Mouse (Mus musculus): ENCODE data around the gene Emp3. TPM values are rescaled to one million over a fixed set of nuclear protein-coding genes. Genes with fewer than 3 reads are reported as not detected.

Gene Emp3
- polyA plus RNA-seq, 1 experiment = 121 TPM

GRCm38 (mm10) chr7:45928626-45929295 lies 7.6 kb upstream of the Emp3 start:
- no peak overlapping the region for H3K4me3 ChIP-seq (replicated peaks; ENCODE audit: control insufficient read depth, low read depth, low read length)
- H3K4me1 ChIP-seq (ENCODE audit: control insufficient read depth, insufficient read depth, low read length) = peaks cover 2% of the 10 kb centered on the region; the same call in 1 of the 2 replicates
- H3K27ac ChIP-seq (ENCODE audit: control insufficient read depth, insufficient read depth, low read depth, low read length, poor library complexity) = no peak overlapping the region
- TF ChIP-seq POLR2A (IDR thresholded peaks at IDR 0.05; ENCODE audit: borderline replicate concordance, control insufficient read depth, low read depth, low read length) (no peak), CTCF (IDR thresholded peaks at IDR 0.05; ENCODE audit: control insufficient read depth, insufficient read depth, low read length) (no peak)
- 84% methylated on average over 22 of the region's 23 CpGs for WGBS

- 8% methylated on average over 14 of the region's 14 CpGs for WGBS
- H3K4me1 ChIP-seq (ENCODE audit: control insufficient read depth, insufficient read depth, low read length) = peaks cover 11% of the 10 kb centered on the region
Observed at GRCm38 (mm10) chr7:45924429-45924816, 3.2 kb upstream of the Emp3 start.

GRCm38 (mm10) chr7:45923762-45924428 lies 2.7 kb upstream of the Emp3 start, which contains the start of gene Ccdc114:
TSS of gene Ccdc114 (plus strand) at chr7:45924072.
- TF ChIP-seq CTCF (IDR thresholded peaks at IDR 0.05; ENCODE audit: control insufficient read depth, insufficient read depth, low read length) = no peak
- TF ChIP-seq POLR2A (IDR thresholded peaks at IDR 0.05; ENCODE audit: borderline replicate concordance, control insufficient read depth, low read depth, low read length) = peak; percentile 79
- WGBS = 2% methylated on average over 24 of the region's 24 CpGs
- H3K4me1 ChIP-seq (ENCODE audit: control insufficient read depth, insufficient read depth, low read length) = peaks cover 14% of the 10 kb centered on the region

More at GRCm38 (mm10) chr7:45924429-45924816, 3.2 kb upstream of the Emp3 start:
- no peak for TF ChIP-seq POLR2A (IDR thresholded peaks at IDR 0.05; ENCODE audit: borderline replicate concordance, control insufficient read depth, low read depth, low read length)
- TF ChIP-seq CTCF (IDR thresholded peaks at IDR 0.05; ENCODE audit: control insufficient read depth, insufficient read depth, low read length) = peak; percentile 48; the same call in 1 of the 2 replicates
- Histone ChIP-seq H3K27ac (ENCODE audit: control insufficient read depth, insufficient read depth, low read depth, low read length, poor library complexity) (peak overlapping the region; percentile 90), H3K4me3 (replicated peaks; ENCODE audit: control insufficient read depth, low read depth, low read length) (peak overlapping the region; percentile 62)

GRCm38 (mm10) chr7:45922928-45923761 lies 1.9 kb upstream of the Emp3 start:
- TF ChIP-seq POLR2A (IDR thresholded peaks at IDR 0.05; ENCODE audit: borderline replicate concordance, control insufficient read depth, low read depth, low read length) (peak; percentile 54), CTCF (IDR thresholded peaks at IDR 0.05; ENCODE audit: control insufficient read depth, insufficient read depth, low read length) (no peak)
- WGBS = under 1% methylated on average over 37 of the region's 37 CpGs
- peaks cover 14% of the 10 kb centered on the region for H3K4me1 ChIP-seq (ENCODE audit: control insufficient read depth, insufficient read depth, low read length)
- peak overlapping the region; percentile 90 for H3K27ac ChIP-seq (ENCODE audit: control insufficient read depth, insufficient read depth, low read depth, low read length, poor library complexity)
- peak overlapping the region; percentile 73 for H3K4me3 ChIP-seq (replicated peaks; ENCODE audit: control insufficient read depth, low read depth, low read length)

More at GRCm38 (mm10) chr7:45923762-45924428, 2.7 kb upstream of the Emp3 start, which contains the start of gene Ccdc114:
- Histone ChIP-seq H3K27ac (ENCODE audit: control insufficient read depth, insufficient read depth, low read depth, low read length, poor library complexity) (peak within 1 kb of the TSS; percentile 90), H3K4me3 (replicated peaks; ENCODE audit: control insufficient read depth, low read depth, low read length) (peak within 1 kb of the TSS; percentile 73)

- H3K4me3 ChIP-seq (replicated peaks; ENCODE audit: control insufficient read depth, low read depth, low read length) = no peak overlapping the region
- TF ChIP-seq CTCF (IDR thresholded peaks at IDR 0.05; ENCODE audit: control insufficient read depth, insufficient read depth, low read length) (no peak), POLR2A (IDR thresholded peaks at IDR 0.05; ENCODE audit: borderline replicate concordance, control insufficient read depth, low read depth, low read length) (no peak)
- WGBS = 45% methylated on average over 12 of the region's 12 CpGs
- peaks cover 18% of the 10 kb centered on the region for H3K4me1 ChIP-seq (ENCODE audit: control insufficient read depth, insufficient read depth, low read length)
- H3K27ac ChIP-seq (ENCODE audit: control insufficient read depth, insufficient read depth, low read depth, low read length, poor library complexity) = peak overlapping the region; percentile 90
Observed at GRCm38 (mm10) chr7:45921950-45922600, 871 bp upstream of the Emp3 start.

GRCm38 (mm10) chr7:45920583-45921241 lies 492 bp downstream of the Emp3 start:
- 1% methylated on average over 9 of the region's 9 CpGs for WGBS
- H3K4me1 ChIP-seq (ENCODE audit: control insufficient read depth, insufficient read depth, low read length) = peaks cover 19% of the 10 kb centered on the region

GRCm38 (mm10) chr7:45919761-45920160 lies 1.4 kb downstream of the Emp3 start:
- Histone ChIP-seq H3K27ac (ENCODE audit: control insufficient read depth, insufficient read depth, low read depth, low read length, poor library complexity) (peak overlapping the region; percentile 84), H3K4me1 (ENCODE audit: control insufficient read depth, insufficient read depth, low read length) (peaks cover 19% of the 10 kb centered on the region), H3K4me3 (replicated peaks; ENCODE audit: control insufficient read depth, low read depth, low read length) (peak overlapping the region; percentile 66)
- no peak for TF ChIP-seq CTCF (IDR thresholded peaks at IDR 0.05; ENCODE audit: control insufficient read depth, insufficient read depth, low read length)
- TF ChIP-seq POLR2A (IDR thresholded peaks at IDR 0.05; ENCODE audit: borderline replicate concordance, control insufficient read depth, low read depth, low read length) = no peak
- 17% methylated on average over 4 of the region's 4 CpGs for WGBS

More at GRCm38 (mm10) chr7:45920583-45921241, 492 bp downstream of the Emp3 start:
- no peak for TF ChIP-seq CTCF (IDR thresholded peaks at IDR 0.05; ENCODE audit: control insufficient read depth, insufficient read depth, low read length)
- TF ChIP-seq POLR2A (IDR thresholded peaks at IDR 0.05; ENCODE audit: borderline replicate concordance, control insufficient read depth, low read depth, low read length) = no peak
- peak overlapping the region; percentile 66 for H3K4me3 ChIP-seq (replicated peaks; ENCODE audit: control insufficient read depth, low read depth, low read length)
- H3K27ac ChIP-seq (ENCODE audit: control insufficient read depth, insufficient read depth, low read depth, low read length, poor library complexity) = peak overlapping the region; percentile 84
